ENCODE assay signal across 19 mouse cellular contexts in the genomic region with DNA sequence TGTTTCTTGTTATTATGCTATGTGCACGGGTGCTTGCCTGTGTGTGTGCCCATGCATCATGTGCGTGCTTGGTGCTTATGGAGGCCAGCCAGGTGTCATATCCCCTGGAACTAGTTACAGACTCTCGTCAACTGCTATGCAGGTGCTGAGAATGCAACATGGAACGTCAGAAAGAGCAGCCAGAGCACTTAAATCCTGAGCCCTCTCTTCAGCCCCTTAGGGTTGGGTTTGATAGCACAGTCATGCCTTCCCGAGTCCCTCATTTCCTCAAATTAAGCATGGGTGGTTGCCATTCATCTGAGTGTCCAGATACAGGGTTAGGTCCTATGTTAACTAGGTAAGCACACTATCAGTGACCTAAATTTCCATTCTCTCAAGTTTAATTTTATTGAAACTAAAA.
DNase-seq lines count a peak whose midpoint lies in the region; ATAC-seq and TF ChIP-seq lines count a peak whose summit lies in the region.
"Had no signal": no experiment of that assay in that cellular context is flagged by ENCODE, and none has a peak within 500 bp of the region (broad histone marks: within the 10 kb centered on the region; RNA-seq: fewer than 3 reads in every experiment).

No protein-coding gene starts in this region.

- H3K4me2 ChIP-seq in midbrain, embryonic 11.5 days = no peak overlapping the region
- H3K4me2 ChIP-seq in midbrain, postnatal 0 days (ENCODE audit: low read depth, low read length, poor library complexity, severe bottlenecking) = no peak overlapping the region

- no peak for TF ChIP-seq CTCF in heart, adult 2 months (IDR thresholded peaks at IDR 0.05)
- no peak for TF ChIP-seq CTCF in midbrain, postnatal 0 days (IDR thresholded peaks at IDR 0.05)

- no peak for ATAC-seq in midbrain, embryonic 11.5 days (ENCODE audit: low FRiP score)
- no peak for ATAC-seq in midbrain, postnatal 0 days (ENCODE audit: low FRiP score)
- ATAC-seq: activated CD4-positive, CD25-positive, alpha-beta regulatory T cell, adult 4 months; CD4-positive, CD25-positive, alpha-beta regulatory T cell, adult 4 months; Patski had no signal

- no peak overlapping the region for H3K27ac ChIP-seq in heart, adult 2 months
- no peak overlapping the region for H3K27ac ChIP-seq in midbrain, embryonic 11.5 days (ENCODE audit: low read depth, low read length)
- no peak overlapping the region for H3K27ac ChIP-seq in midbrain, postnatal 0 days (ENCODE audit: low read depth, low read length)

- no peak overlapping the region for H3K4me3 ChIP-seq in heart, adult 2 months
- H3K4me3 ChIP-seq in midbrain, embryonic 11.5 days (ENCODE audit: low read depth, low read length) = no peak overlapping the region
- H3K4me3 ChIP-seq in midbrain, postnatal 0 days (ENCODE audit: low read depth, low read length) = no peak overlapping the region

- peak; percentile 64 for DNase-seq in heart, adult 11 months
- DNase-seq in heart, adult 2 months = no peak
- peak; percentile 87 for DNase-seq in midbrain, embryonic 11.5 days (ENCODE audit: low spot score, missing footprints)
- no peak for DNase-seq in midbrain, postnatal 0 days (ENCODE audit: low spot score)
- DNase-seq: adrenal gland, adult 2 months; adrenal gland, adult 8-10 months; adrenal gland, postnatal 10 days; adrenal gland, postnatal 14 days; adrenal gland, postnatal 25 days; adrenal gland, postnatal 36 days; B cell, adult 2 months; cerebellum, adult 11 months; cerebellum, adult 11-12 months; cerebellum, adult 18-20 months had no signal

- intact Hi-C loops in heart, adult 2 months (cut with DNase I) = no loop called here

- no peaks in the 10 kb centered on the region for H3K36me3 ChIP-seq in heart, adult 2 months (ENCODE audit: control insufficient read depth, insufficient read depth, low read length)
- no peaks in the 10 kb centered on the region for H3K36me3 ChIP-seq in midbrain, embryonic 11.5 days (ENCODE audit: control insufficient read depth, insufficient read depth, low read length)
- H3K36me3 ChIP-seq in midbrain, postnatal 0 days (ENCODE audit: insufficient read depth, low read length) = no peaks in the 10 kb centered on the region

- H3K9ac ChIP-seq in heart, adult 2 months (ENCODE audit: low read depth, low read length) = no peak overlapping the region
- no peak overlapping the region for H3K9ac ChIP-seq in midbrain, embryonic 11.5 days (ENCODE audit: low read length)
- H3K9ac ChIP-seq in midbrain, postnatal 0 days (replicated peaks; ENCODE audit: low read length, poor library complexity, severe bottlenecking) = no peak overlapping the region

- no peaks in the 10 kb centered on the region for H3K79me2 ChIP-seq in heart, adult 2 months (replicated peaks; ENCODE audit: control insufficient read depth, insufficient read depth, low read length)

- TF ChIP-seq POLR2A in heart, adult 2 months (IDR thresholded peaks at IDR 0.05; ENCODE audit: insufficient read depth, low read depth, low read length) = no peak

- TF ChIP-seq EP300 in heart, adult 2 months (IDR thresholded peaks at IDR 0.05; ENCODE audit: insufficient read depth, low read depth, low read length) = no peak

- WGBS in heart, adult 2 months = 86% methylated on average over 5 of the region's 5 CpGs
- 74% methylated on average over 5 of the region's 5 CpGs for WGBS in midbrain, embryonic 11.5 days
- 77% methylated on average over 5 of the region's 5 CpGs for WGBS in midbrain, postnatal 0 days

- no peaks in the 10 kb centered on the region for H3K4me1 ChIP-seq in heart, adult 2 months (ENCODE audit: control insufficient read depth, insufficient read depth, low read length)
- no peaks in the 10 kb centered on the region for H3K4me1 ChIP-seq in midbrain, embryonic 11.5 days (ENCODE audit: control insufficient read depth, insufficient read depth, low read length)
- no peaks in the 10 kb centered on the region for H3K4me1 ChIP-seq in midbrain, postnatal 0 days (ENCODE audit: insufficient read depth, low read length)

- no peaks in the 10 kb centered on the region for H3K9me3 ChIP-seq in midbrain, embryonic 11.5 days (ENCODE audit: control insufficient read depth, low read length)
- H3K9me3 ChIP-seq in midbrain, postnatal 0 days (ENCODE audit: low read length) = no peaks in the 10 kb centered on the region
- H3K9me3 ChIP-seq: G1E had no signal

- H3K27me3 ChIP-seq in heart, adult 2 months (ENCODE audit: control insufficient read depth, insufficient read depth, low read length) = no peaks in the 10 kb centered on the region
- peaks cover 48% of the 10 kb centered on the region for H3K27me3 ChIP-seq in midbrain, embryonic 11.5 days (ENCODE audit: control insufficient read depth, insufficient read depth, low read length)
- H3K27me3 ChIP-seq in midbrain, postnatal 0 days (ENCODE audit: insufficient read depth, low read length) = peaks cover 20% of the 10 kb centered on the region; the same call in 1 of the 2 replicates
- H3K27me3 ChIP-seq: CH12.LX, Patski had no signal

Comparison
In these comparisons a context has a peak if more than half of its experiments do, and no peak if none do; other contexts are left out.
1. DNase-seq: peak in heart, adult 11 months (single experiment) and midbrain, embryonic 11.5 days (single experiment); none in heart, adult 2 months (0 of 2) and midbrain, postnatal 0 days (single experiment).